Mouse (Mus musculus): Measurements from ENCODE around the gene Adprh.

Gene Adprh

DNA sequence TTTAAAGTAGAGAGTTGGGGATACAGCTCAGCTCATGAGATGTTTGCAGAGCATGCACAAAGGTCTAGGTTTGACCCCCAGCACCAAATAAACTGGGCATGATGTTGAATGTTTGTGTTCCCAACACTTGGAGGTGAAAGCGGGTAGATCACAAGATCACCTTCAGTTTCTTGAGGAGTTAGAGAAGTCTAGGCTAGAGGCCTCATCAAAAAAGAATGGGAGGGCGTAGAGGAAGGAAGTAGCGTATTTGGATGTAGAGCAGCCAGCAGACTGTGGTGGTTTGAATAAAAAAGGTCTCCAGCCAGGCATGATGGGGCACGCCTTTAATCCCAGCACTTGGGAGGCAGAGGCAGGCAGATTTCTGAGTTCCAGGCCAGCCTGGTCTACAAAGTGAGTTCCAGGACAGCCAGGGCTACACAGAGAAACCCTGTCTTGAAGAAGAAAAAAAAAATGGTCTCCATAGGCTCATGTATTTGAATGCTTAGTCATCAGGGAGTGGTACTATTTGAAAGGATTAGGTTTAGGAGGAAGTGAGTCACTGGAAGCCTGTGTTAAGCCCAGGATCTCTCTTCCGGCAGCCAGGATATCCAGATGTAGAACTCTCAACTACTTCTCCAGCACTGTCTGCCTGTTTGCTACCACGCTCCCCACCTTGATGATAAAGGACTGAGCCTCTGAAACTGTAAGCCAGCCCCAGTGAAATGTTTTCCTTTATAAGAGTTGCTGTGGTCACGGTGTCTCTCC, 8.6 kb downstream of the Adprh start:
- DNase-seq (ENCODE audit: low spot score in 2 of 2): no peak

DNA sequence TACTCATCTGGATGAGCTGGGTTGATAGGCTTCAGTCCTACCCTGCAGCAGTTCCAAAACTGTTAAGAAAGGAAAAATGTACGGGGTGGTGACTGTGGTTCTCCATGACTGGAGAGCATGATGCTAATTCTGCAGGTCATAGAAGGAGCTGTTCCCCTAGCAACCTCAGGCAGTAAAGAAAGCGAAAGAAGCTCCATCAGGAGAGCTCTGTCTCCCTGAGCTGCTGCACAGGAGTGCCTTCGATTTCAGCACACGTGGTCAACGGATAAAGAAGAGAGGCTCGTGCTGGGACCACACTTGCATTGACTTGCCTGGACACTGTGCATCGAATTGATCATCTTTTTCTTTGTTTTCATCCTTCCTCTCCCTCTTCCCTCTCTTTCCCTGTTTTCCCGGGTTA, 10.3 kb downstream of the Adprh start:
- no peak for DNase-seq (ENCODE audit: low spot score in 2 of 2)

DNA sequence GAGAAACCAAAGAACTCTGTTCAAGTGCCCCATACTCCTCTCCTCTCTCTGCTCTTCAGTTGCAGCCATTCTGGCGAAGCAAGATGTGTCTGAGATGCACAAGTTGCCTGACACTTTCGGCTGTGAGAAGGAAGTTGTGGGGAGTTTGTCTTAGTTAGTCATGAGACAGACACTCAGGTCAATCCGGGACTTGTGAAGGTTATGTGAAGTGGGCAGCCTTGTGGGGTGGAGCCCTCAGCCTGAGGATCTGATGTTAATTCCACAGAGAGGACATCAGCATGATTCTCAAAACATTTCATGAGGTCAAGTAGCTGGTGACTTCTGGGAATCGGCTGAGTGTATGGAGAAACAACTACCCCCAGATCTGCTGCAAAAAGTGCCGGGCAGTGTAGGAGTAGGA, 10.9 kb downstream of the Adprh start:
- no peak for DNase-seq (ENCODE audit: low spot score in 2 of 2)

DNA sequence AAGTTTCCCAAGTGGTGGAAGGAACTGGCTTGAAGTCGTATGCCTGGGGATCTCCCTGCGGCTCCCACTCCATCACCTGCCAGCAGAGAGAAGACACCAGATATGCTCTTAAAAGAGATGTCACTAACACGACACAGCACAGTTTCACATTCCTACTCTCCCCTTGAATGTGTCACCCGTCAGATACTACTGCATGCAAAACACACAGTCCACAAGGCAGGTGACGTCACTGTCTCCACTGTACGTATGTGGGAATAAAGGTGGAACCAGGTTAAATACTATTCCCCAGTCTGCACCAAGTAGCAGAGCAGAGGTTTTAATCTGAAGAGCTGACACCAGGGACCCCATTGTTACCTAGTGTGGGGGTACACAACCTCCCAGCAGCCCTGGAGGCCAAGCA, 12.1 kb downstream of the Adprh start:
- no peak for DNase-seq (ENCODE audit: low spot score in 2 of 2)

DNA sequence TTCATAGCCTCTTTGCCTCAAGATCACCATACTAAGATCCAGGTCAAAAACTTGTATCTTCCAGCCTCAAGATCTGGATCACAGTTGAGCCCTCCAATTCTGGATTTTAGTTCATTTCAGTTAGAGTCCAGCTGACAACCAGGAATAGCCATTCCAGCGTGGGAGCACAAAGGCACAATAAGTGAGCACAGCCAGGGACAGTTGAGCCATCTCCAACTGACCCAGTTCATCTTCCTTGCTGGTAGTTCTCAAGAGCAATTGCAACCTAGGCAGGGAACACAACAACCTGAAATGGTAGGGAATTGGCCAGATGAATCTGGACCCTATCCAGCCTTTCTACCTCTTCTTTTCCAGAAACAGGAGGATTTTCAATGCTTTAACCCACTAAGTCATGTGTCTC, 13.3 kb downstream of the Adprh start:
- DNase-seq (ENCODE audit: low spot score in 2 of 2): no peak

DNA sequence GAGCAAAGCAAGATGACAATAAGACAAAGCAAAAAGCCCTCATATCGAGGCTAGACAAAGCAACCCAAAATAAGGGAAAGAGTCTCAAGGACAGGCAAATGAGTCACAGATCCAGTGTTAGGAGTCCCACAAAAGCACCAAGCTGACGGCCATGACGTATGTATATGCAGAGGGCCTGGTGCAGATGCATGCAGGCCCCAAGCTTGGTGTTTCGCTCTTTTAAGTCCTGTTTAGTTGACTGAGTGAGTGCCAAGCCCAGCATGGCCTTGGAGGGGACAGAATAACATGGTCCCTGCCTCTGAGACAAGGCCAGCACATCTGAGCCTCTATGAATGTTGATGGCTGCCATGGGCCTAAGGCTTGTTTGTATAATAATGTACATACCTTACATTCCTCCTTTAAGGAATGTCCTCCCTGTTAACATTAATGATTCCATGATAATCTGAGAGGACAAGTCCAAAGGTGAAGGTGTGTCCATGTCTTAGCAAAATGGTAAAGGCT, 18.2 kb downstream of the Adprh start:
- no peak for DNase-seq (ENCODE audit: low spot score in 2 of 2)

DNA sequence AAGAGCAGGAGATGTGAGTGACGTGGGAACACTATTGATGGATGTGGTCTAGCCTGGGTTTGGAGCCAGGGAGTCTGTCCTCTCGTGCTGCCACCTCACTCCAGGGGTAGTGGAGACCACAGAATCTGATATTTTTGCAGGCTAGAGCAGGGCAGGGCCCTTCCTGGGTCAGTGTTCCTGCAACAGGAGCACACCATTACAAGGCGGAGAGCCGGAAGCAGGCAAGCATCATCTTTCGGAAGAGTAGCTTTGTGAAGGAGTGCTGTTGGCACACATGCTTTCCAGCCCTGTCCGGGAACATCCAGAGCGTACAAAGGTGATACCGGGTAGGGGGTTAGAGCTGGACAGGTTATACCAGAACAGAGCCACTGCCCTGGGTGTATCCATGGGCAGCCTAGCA, 19.0 kb downstream of the Adprh start:
- no peak for DNase-seq (ENCODE audit: low spot score in 2 of 2)

DNA sequence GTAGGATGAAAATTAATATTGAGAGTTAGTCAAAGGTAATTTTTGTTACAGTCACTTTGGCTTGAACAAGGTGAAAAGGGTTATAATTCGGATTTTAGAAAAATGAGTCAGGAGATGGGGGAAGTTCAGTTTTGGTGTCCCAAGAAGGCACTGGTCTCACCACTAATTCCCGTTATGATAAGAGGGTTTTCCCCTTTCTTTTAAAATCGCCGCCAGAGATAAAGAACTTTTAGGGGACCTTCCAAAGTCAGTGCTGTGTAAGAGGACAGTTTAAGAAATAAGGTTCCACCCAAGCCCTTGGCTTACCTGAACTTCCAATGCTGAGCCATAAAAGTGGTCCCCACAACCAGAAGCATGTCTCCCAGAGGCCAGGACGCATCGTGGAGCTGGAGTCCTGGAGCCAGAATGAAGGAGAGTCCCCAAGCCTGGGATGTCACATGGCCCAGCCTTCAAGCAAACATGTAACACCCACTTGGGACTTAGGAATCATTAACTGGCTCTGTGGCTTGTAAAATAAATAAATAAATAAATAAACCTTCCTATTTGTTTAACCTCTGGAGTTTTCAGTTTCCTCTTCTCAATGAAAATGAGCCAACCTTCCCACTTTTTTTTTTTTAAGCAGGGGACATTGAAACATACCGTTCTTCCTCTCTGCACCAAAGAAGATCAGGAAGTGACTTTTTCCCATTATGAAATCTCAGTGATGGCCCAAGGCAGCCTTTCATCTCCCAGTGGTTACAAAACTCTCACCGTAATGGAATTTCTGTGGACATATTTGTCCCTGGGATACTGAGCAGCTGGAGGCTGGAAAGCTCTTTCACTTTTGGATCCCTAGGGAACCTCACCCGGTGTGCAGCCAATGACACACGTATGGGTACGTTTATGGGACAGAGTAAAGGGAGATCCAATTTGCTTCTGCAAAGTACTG, 19.7 kb downstream of the Adprh start, which contains the start of gene Pla1a:
Pla1a (minus strand) TSS at position 648 of the 928 bp plus-strand sequence.
- peak; percentile 42 to 60 for DNase-seq (ENCODE audit: low spot score in 2 of 2)

DNA sequence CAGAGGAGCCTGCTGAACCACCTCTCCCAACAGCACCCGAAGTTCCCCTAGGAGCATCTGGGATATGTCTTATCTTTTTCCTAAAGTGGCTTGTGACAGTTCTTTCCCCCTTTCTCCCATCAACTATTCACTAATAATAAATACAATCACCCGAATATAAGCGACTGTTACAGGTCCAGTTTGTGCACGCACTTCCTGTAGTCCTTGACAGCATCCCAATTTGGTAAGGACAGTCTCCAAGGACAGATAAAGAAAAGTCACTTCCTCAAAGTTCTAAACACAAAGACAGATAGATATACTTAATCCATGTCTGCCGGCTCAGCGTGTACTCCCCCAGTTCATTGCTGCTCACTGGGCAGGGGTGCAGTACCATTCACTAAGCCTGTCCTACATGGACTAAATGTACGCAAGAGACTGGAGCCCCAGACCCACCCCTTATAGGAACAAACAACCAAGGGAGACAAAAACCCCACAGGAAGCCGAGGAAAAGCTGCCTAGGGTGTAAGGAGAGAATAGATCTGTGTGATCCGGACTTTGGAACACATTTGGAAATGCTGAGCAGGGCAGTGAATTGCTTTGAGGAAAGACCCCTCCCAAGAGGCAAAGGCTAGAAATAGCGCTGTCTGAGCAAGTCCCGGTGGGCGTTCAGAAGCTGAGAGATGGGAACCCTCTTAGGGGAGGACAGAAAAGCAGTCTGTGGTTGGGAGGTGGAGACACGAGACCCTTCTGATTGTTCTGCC, 20.9 kb downstream of the Adprh start:
- peak; percentile 19 to 26 for DNase-seq (ENCODE audit: low spot score in 2 of 2)

DNA sequence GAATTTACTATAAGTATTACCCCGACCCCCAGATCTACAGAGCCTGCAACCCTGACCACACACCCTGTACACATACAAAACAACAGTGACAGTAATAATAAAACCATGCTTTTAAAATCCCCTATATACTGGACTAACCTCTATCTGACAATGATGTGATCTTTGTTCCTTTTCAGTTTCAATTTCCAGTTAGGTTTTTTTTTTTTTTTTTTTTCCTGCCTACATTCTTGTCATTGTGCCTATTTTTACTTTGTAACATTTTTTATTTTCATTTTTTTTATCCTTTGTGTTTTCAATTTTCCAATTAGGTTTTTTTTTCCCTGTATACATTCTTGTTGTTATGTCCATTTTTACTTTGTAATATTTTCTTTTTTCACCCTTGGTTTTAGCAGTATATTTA, 26.7 kb downstream of the Adprh start:
- no peak for DNase-seq (ENCODE audit: low spot score in 2 of 2)

DNA sequence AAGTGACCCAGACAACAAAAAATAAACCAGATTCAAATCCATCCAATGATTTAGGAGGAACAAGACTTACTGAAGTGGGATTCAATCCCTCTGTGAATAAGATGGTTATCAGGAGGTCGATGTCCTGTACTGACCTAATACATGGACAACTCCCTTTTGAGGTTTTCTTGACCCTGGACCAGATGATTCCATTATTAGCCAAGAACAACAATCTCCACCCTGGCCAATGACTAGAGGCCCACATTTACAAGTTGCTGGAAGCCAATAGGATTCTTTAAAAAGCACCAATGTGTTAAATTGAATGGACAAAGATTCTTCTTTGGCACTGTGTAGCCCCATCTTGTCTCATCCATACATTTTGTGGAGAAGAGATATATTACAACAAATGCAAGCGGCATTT, 27.1 kb downstream of the Adprh start:
- DNase-seq (ENCODE audit: low spot score in 2 of 2): peak; percentile 45 to 54

DNA sequence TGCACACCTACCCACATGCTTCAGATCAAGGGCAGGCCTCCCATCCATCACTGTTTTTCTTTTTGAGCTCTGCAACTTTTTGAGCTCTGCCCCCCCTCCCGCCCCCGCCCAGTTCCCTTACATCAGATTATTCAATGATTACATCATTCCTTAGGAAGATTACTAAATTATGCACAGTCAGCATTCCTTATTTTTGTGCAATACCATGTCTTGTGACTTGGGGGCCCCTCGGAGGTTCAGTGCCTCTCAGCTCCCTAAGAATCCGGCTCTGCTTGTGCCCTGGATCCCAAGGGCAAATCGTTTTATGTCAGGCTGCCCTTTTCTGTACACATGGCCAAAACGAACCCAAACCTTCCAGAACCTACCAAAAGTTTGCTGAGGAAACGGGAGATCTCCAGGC, 37.5 kb downstream of the Adprh start:
- no peak for DNase-seq (ENCODE audit: low spot score in 2 of 2)

DNA sequence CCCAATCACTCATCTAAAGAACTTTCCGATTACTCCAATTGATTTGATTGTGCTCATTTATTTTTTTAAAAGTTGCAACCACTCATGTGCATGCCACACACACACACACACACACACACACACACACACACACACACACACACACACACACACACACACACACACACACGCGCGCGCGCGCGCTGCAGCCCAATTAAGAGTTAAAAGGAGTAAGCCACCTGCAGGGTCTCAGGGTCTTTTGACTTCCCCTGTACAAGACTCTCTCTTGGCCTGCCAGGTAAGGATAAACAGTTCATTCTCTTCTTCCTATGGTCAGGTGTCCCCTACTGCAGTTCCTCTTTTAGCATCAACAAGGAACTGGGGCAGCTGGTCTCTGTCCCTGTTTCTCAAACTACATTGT, 44.1 kb downstream of the Adprh start:
- DNase-seq (ENCODE audit: low spot score in 2 of 2): no peak

DNA sequence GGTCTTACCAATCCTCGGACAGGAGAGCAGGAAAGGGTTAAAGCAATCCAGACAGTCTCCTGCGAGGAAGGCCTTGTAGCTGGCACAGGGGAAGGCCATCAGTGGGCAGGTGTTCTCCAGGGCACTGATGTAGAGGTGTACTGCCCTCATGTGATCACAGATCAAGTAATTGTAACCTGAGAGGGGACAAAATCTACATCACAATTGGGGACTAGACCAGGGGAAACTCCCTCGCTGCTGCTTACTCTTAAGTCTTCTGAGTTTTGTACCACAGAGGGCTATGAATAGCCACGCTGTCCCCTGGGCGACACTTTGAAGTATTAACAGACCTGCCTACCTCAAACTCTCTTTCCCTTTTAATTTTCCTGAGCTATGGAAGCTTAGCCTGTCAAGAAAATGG, 44.9 kb downstream of the Adprh start:
- no peak for DNase-seq (ENCODE audit: low spot score in 2 of 2)

DNA sequence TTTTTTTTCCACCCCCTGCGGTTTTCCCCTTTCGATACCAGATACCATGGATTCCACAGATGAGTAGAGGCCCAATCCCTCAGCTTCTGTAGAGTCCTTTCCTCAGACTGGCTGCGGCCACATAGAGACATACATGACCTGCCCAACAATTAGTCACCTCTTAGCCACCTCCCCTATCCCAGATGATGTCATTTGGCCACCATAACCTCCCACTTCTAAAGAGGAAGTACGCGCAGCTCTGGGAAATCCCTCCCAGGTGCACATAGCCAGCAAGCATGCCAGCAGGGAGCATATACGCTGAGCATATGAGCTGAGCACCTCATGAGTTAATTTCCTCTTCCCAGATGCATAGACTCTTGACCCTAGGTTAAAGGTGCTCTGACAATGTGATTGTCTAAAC, 45.8 kb downstream of the Adprh start:
- no peak for DNase-seq (ENCODE audit: low spot score in 2 of 2)

DNA sequence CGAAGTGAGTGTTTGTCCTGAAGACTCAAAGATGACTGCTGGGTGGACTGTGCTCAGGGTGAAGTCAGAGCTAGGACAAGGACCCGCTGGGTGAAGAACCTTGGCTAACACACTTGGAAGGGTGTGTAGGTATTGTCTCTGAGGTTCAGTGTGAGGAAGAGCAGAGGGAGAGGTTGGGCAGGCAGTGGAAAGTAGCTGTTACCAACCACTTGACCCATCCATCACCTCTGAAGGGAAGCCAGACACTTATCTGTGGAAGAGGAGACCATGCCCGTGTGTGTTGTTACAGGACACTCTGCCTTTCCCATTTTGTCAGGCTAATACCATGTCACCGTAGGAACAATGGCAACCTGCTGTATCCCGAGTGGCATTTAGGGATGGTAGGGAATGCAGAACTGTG, 46.2 kb downstream of the Adprh start:
- DNase-seq (ENCODE audit: low spot score in 2 of 2): no peak

DNA sequence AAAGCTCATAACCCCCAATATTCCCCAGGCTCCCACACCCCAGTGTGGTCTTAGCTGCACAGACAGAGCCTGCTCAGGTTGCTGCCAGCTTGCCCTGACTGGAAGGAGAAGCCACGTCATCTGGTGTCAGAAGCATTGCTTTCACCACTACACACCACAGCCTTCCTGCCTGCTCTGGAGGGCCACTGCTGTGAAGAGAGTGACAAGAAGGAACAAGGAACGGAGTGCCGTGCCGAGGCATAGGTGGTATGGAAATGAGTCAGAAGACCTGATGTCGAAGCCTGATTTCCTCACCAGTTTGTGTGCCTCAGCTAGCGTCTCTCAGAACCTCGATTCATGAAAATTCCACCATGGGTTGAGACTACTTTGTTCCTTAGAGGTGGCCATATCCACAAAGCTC, 48.9 kb downstream of the Adprh start:
- no peak for DNase-seq (ENCODE audit: low spot score in 2 of 2)

DNA sequence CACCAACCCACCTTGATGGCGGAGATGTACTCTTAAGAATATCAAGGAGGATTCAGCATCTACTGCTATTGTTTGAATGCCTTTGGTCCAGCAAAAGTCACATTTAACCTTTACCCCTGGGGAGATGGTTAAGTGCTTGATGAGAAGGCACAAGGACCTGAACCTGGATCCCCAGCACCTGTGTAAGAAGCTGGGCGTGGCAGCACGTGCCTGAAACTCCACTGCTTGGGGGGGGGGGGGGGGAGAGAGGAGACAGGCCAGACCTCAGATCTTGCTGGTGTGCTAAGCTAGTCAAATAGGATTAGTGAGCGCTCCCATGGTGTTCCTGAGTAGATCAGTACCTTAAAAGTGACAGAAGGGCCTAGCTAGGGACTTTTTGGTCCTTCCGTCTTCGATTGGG, 51.0 kb downstream of the Adprh start:
- no peak for DNase-seq (ENCODE audit: low spot score in 2 of 2)

DNA sequence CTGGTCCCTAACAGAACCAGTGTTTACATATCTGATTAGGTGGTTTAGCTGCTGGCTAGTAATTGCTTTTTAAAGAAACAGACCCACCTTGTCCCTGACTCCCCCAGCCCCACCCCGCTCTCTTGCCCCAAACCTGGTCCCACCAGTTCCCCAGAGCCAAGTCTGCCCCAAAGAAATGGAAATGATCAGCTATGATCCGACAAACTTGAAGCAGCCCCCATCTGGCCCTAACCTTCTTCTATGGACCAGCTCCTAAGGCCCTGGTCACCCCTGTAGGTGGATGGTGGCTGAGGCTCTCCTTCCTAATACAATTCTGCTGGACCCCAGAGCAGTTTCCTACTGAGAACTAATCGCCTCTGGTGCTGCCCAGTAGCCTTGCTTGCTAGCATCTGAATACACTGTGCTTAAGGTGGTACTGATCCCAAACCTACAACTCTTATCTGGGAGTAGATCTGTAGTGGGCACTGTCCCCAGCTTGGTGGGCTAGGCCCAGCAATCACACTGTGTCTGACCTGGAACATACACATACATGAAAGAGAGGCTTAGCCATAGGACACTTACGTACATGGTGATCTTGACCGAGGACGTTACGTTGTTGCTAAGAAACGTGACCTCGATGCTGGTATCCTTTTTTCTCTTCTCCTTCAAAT, 52.1 kb downstream of the Adprh start:
- no peak for DNase-seq (ENCODE audit: low spot score in 2 of 2)

DNA sequence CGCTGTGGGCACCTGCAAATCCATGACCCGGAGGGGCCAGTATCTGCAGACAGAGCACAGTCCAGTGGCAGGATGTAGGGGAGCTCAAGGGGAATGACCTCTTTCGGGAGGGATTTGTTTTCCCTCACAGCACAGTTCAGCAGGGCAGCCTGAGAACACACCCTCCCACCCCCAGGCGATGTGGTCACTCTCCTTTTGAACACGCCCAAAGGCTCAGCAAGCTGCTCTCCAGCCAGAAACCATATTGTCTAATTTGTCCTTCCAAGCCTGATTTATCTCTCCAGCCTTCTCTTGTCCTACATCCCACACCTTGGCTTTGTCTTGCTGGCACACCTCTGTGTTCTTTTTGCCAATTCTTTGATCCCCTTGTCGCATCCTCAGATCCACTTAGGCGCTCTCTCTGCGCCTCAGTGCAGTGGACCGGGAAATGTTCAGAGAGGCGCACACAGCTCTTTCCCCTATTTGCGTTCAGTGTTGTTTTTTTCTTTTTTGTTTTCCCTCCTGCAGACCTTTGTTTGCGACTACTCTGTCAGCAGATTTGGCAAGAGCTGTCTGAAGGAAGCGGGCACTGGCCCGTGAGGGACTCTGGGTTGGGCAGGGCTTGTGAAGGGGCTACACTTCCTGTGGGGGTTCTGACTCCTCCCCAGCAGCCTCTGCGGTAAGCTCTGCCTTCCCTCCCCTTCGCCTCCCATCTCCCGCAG, 52.8 kb downstream of the Adprh start:
- peak; percentile 68 to 71 for DNase-seq (ENCODE audit: low spot score in 2 of 2)

DNA sequence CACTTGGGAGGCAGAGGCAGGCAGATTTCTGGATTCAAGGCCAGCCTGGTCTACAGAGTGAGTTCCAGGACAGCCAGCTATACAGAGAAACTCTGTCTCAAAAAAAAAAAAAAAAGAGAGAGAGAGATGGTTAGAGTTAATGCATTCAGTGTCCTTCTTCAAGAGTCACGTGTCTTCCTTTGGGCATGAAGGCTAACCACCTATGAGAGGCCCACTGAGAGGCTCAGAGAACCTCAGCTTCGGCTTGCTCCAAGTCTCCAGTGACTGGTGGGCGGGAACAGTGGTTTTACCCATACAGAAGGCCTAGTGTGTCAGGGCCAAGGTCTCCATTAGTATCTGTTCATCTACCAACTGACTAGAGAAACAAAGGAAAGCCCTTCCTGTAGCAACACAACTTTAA, 53.4 kb downstream of the Adprh start:
- no peak for DNase-seq (ENCODE audit: low spot score in 2 of 2)
